Mouse (Mus musculus) skeletal muscle tissue, postnatal 0 days (tissue): ENCODE data around the gene Il1rl2. TPM values are rescaled to one million over a fixed set of nuclear protein-coding genes. Genes with fewer than 3 reads are reported as not detected.

ENCODE experiments used
- polyA plus RNA-seq: library from polyadenylated mRNA; unstranded; fragments of >200 nt; fragmentation: Nextera tagmentation; extraction: Ambion mirVana; gene quantifications from 2 replicates; pipeline ENCODE4 v1.2.1, GENCODE M21; 2015

The Il1rl2 gene
- polyA plus RNA-seq = 6.1 and 6.4 TPM in 2 replicates

GRCm38 (mm10) chr1:40324457-40324856 is at the start of gene Il1rl2:
TSS of gene Il1rl2 (plus strand) at chr1:40324610.

Other genes with a start within 250 kb of the Il1rl2 start
- 5.8 and 6.3 TPM in 2 replicates for gene Il1r1, start 99.5 kb upstream of the Il1rl2 start, polyA plus RNA-seq
- 3.4 and 5.5 TPM in 2 replicates for gene Il1rl1, start 105.0 kb downstream of the Il1rl2 start, polyA plus RNA-seq
- gene Il18r1, start 140.9 kb downstream of the Il1rl2 start, polyA plus RNA-seq = 0.24 and 0.27 TPM in 2 replicates
- 0.07 and 0.08 TPM in 2 replicates for gene Il18rap, start 190.8 kb downstream of the Il1rl2 start, polyA plus RNA-seq